Mouse (Mus musculus): ENCODE measurements around the gene Unc5c. TPM values are rescaled to one million over a fixed set of nuclear protein-coding genes. Genes with fewer than 3 reads are reported as not detected.

Gene Unc5c
- polyA plus RNA-seq, 2 experiments: 11.9 to 12.5 TPM

DNA sequence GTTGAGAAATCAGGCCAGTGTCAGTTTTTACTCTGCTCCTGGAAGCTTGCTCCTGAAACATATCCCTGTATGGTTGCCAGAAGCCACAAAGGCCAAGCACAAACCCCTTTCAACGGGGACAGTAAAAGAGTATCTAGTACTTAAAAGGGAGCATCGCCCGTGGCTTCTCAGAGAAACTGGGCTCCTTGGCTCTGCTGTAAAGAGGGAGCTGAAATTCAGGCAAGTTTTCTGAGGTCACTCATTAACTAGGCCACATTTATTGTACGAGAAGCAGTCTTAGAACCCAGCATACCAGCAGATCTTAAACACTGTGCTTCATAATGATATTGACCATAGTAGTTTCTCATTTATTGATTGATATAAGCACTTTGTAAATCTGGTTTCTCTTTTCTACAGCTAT is 317.5 kb downstream of the Unc5c start:
- Histone ChIP-seq H3K9ac (ENCODE audit: low read depth, low read length, severe bottlenecking) (no peak overlapping the region), H3K4me2 (replicated peaks; ENCODE audit: low read depth, low read length, severe bottlenecking) (no peak overlapping the region), H3K4me1 (ENCODE audit: control insufficient read depth, insufficient read depth, low read length) (peaks cover 8% of the 10 kb centered on the region), H3K9me3 (ENCODE audit: control insufficient read depth, low read length) (no peaks in the 10 kb centered on the region), H3K27ac (replicated peaks; ENCODE audit: low read depth, low read length) (no peak overlapping the region), H3K4me3 (replicated peaks; ENCODE audit: low read length) (no peak overlapping the region), H3K27me3 (ENCODE audit: control insufficient read depth, insufficient read depth, low read length) (no peaks in the 10 kb centered on the region), H3K36me3 (ENCODE audit: control insufficient read depth, insufficient read depth, low read length) (no peaks in the 10 kb centered on the region)
- DNase-seq (ENCODE audit: low spot score) (no peak), ATAC-seq (ENCODE audit: low FRiP score, low read depth) (no peak)
- 80% methylated on average over 4 of the region's 4 CpGs for WGBS
- no peak for TF ChIP-seq POLR2A (IDR thresholded peaks at IDR 0.05; ENCODE audit: borderline replicate concordance, extremely low read depth, insufficient read depth, insufficient read length)

DNA sequence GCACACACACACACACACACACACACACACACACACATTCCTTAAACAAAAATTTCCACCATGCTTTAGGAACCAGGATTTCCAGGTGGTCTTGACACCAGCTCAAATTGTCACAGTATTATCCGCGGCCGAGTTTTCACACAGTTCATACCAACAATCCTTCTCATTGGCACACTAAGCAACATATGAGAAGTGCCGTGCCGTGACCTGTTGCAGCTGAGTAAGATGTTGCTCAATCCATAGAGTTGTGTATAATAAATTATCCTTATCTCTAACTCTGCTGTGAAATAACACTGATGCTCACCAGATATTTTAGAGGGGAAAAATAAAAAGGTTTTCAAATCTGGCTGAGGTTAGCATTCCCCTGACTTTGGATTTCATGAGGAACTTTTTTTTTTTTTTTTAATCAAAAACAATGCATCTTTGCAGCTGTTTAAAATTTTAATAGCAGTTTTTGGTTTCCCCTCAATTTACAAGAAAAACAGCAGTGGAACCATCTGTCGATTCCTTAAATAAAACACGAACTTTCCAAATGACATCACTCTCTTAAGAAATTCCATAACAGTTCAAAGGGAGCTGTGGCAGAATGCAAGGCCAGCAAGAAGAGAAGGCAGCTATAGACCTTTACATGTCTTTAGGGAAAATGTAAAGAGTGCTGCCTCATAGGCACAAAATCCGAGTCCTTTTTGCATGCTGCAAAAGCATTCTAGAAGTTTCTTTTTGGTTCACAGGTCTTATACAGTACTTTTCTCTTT is 326.2 kb downstream of the Unc5c start:
- peak overlapping the region; percentile 48; the same call in 1 of the 2 replicates for H3K27ac ChIP-seq (replicated peaks; ENCODE audit: low read depth, low read length)
- WGBS: 38% methylated on average over 8 of the region's 8 CpGs
- ATAC-seq (ENCODE audit: low FRiP score, low read depth): peak; percentile 78

DNA sequence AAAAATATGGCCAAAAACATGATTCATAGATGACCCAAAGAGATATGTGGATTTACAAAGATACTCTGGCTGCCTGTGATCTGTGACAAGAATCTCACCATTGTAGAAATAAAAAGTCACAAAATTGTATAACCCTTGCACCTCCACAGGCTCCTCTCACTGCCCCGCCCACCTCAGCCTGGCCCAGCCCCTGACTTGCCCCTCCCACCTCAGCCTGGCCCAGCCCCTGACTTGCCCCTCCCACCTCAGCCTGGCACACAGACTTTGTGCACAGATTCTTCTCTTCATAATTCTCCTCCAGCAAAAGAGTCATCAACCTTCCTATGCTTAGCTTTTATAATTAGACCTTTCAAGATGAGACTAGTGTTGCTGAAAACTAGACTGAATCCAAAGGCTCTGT is 327.1 kb downstream of the Unc5c start:
- ATAC-seq (ENCODE audit: low FRiP score, low read depth): no peak

More for the DNA sequence above, 326.2 kb downstream of the Unc5c start:
- Histone ChIP-seq H3K9me3 (ENCODE audit: control insufficient read depth, low read length) (no peaks in the 10 kb centered on the region), H3K27me3 (ENCODE audit: control insufficient read depth, insufficient read depth, low read length) (no peaks in the 10 kb centered on the region), H3K4me3 (replicated peaks; ENCODE audit: low read length) (no peak overlapping the region), H3K9ac (ENCODE audit: low read depth, low read length, severe bottlenecking) (no peak overlapping the region), H3K4me2 (replicated peaks; ENCODE audit: low read depth, low read length, severe bottlenecking) (0 out of 2 replicates have a peak overlapping the region, but pooled peaks have one; percentile 2), H3K4me1 (ENCODE audit: control insufficient read depth, insufficient read depth, low read length) (0 out of 2 replicates have a peak, but pooled peaks cover 7% of the 10 kb centered on the region), H3K36me3 (ENCODE audit: control insufficient read depth, insufficient read depth, low read length) (peaks cover 5% of the 10 kb centered on the region)
- peak; percentile 69 for DNase-seq (ENCODE audit: low spot score)
- no peak for TF ChIP-seq POLR2A (IDR thresholded peaks at IDR 0.05; ENCODE audit: borderline replicate concordance, extremely low read depth, insufficient read depth, insufficient read length)

DNA sequence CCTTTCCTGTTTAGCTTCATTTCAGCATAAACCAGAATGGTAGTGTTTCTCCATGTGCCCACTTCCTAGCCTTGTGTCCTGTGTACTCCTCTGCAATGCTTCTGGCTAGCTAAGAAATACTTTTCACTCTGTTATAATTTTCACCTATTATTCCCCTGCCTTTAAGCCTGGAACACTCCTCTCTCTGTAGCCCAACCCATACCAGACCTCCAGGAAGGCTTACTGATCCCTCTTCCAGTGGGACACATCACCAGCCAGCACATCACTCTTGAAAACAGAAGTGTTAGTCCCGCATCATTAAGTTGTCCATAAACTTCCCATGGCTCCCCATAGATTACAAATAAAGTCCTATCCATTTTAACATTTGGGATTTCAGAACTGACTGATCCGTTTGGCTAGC is 328.7 kb downstream of the Unc5c start:
- TF ChIP-seq POLR2A (IDR thresholded peaks at IDR 0.05; ENCODE audit: borderline replicate concordance, extremely low read depth, insufficient read depth, insufficient read length): no peak
- no peak overlapping the region for H3K4me2 ChIP-seq (replicated peaks; ENCODE audit: low read depth, low read length, severe bottlenecking)
- no peak overlapping the region for H3K9ac ChIP-seq (ENCODE audit: low read depth, low read length, severe bottlenecking)
- peaks cover 5% of the 10 kb centered on the region for H3K36me3 ChIP-seq (ENCODE audit: control insufficient read depth, insufficient read depth, low read length)
- DNase-seq (ENCODE audit: low spot score): no peak
- no peaks in the 10 kb centered on the region for H3K9me3 ChIP-seq (ENCODE audit: control insufficient read depth, low read length)
- no peaks in the 10 kb centered on the region for H3K27me3 ChIP-seq (ENCODE audit: control insufficient read depth, insufficient read depth, low read length)
- no peak overlapping the region for H3K4me3 ChIP-seq (replicated peaks; ENCODE audit: low read length)
- H3K27ac ChIP-seq (replicated peaks; ENCODE audit: low read depth, low read length): no peak overlapping the region
- WGBS: 62% methylated on average over 2 of the region's 2 CpGs
- 0 out of 2 replicates have a peak, but pooled peaks cover 7% of the 10 kb centered on the region for H3K4me1 ChIP-seq (ENCODE audit: control insufficient read depth, insufficient read depth, low read length)
- ATAC-seq (ENCODE audit: low FRiP score, low read depth): no peak

More for the DNA sequence above, 327.1 kb downstream of the Unc5c start:
- no peak overlapping the region for H3K4me3 ChIP-seq (replicated peaks; ENCODE audit: low read length)
- H3K9ac ChIP-seq (ENCODE audit: low read depth, low read length, severe bottlenecking): no peak overlapping the region
- H3K4me2 ChIP-seq (replicated peaks; ENCODE audit: low read depth, low read length, severe bottlenecking): no peak overlapping the region
- no peak for TF ChIP-seq POLR2A (IDR thresholded peaks at IDR 0.05; ENCODE audit: borderline replicate concordance, extremely low read depth, insufficient read depth, insufficient read length)
- peaks cover 5% of the 10 kb centered on the region for H3K36me3 ChIP-seq (ENCODE audit: control insufficient read depth, insufficient read depth, low read length)
- H3K27me3 ChIP-seq (ENCODE audit: control insufficient read depth, insufficient read depth, low read length): no peaks in the 10 kb centered on the region
- no peaks in the 10 kb centered on the region for H3K9me3 ChIP-seq (ENCODE audit: control insufficient read depth, low read length)
- no peak overlapping the region for H3K27ac ChIP-seq (replicated peaks; ENCODE audit: low read depth, low read length)
- 94% methylated on average over 1 of the region's 1 CpGs for WGBS
- H3K4me1 ChIP-seq (ENCODE audit: control insufficient read depth, insufficient read depth, low read length): 0 out of 2 replicates have a peak, but pooled peaks cover 7% of the 10 kb centered on the region
- no peak for DNase-seq (ENCODE audit: low spot score)

GRCm38 (mm10) chr3:141794371-141794770 is 329.4 kb downstream of the Unc5c start:
- TF ChIP-seq POLR2A (IDR thresholded peaks at IDR 0.05; ENCODE audit: borderline replicate concordance, extremely low read depth, insufficient read depth, insufficient read length): no peak
- no peak overlapping the region for H3K4me3 ChIP-seq (replicated peaks; ENCODE audit: low read length)
- ATAC-seq (ENCODE audit: low FRiP score, low read depth): no peak
- peaks cover 5% of the 10 kb centered on the region for H3K36me3 ChIP-seq (ENCODE audit: control insufficient read depth, insufficient read depth, low read length)
- 79% methylated on average over 3 of the region's 3 CpGs for WGBS
- H3K4me1 ChIP-seq (ENCODE audit: control insufficient read depth, insufficient read depth, low read length): 0 out of 2 replicates have a peak, but pooled peaks cover 7% of the 10 kb centered on the region
- no peak overlapping the region for H3K4me2 ChIP-seq (replicated peaks; ENCODE audit: low read depth, low read length, severe bottlenecking)
- no peak overlapping the region for H3K27ac ChIP-seq (replicated peaks; ENCODE audit: low read depth, low read length)
- DNase-seq (ENCODE audit: low spot score): no peak
- no peak overlapping the region for H3K9ac ChIP-seq (ENCODE audit: low read depth, low read length, severe bottlenecking)
- no peaks in the 10 kb centered on the region for H3K27me3 ChIP-seq (ENCODE audit: control insufficient read depth, insufficient read depth, low read length)
- no peaks in the 10 kb centered on the region for H3K9me3 ChIP-seq (ENCODE audit: control insufficient read depth, low read length)
